ENCODE assay signal across 8 mouse cellular contexts in the genomic region with DNA sequence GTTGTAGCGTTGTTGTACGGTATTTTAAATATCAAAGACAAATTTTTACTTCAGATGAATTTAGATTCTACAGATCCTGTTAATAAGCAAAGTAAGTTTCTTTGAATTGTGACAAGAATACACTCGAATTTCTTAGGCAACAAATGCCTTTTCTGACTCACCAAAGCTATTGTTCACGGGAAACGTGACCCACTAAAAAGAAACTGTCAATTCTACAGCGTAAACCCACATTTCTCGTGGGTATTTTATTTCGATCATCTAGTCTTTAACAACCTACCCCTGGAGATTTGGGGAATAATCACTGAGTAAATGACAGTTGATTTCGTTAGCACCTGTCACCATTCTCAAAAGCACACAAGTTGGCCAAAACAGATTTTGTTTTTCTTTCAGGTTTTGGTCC. TPM values are rescaled to one million over a fixed set of nuclear protein-coding genes. Genes with fewer than 3 reads are reported as not detected.
DNase-seq lines count a peak whose midpoint lies in the region; ATAC-seq and TF ChIP-seq lines count a peak whose summit lies in the region.

No protein-coding gene starts in this region.

- no peak for DNase-seq in kidney, postnatal 4 days
- DNase-seq in hindbrain, embryonic 11.5 days (ENCODE audit: low spot score) = no peak
- DNase-seq in left cerebral cortex, postnatal 10 days (ENCODE audit: extremely low spot score in 1 of 2, low spot score in 2 of 2) = no peak
- DNase-seq in urinary bladder, postnatal 25 days (ENCODE audit: low spot score) = no peak
- no peak for DNase-seq in adrenal gland, adult 2 months

- no peak for ATAC-seq in kidney, embryonic 14.5 days (ENCODE audit: low FRiP score, low TSS enrichment)
- ATAC-seq in hindbrain, embryonic 11.5 days (ENCODE audit: low FRiP score) = no peak
- no peak for ATAC-seq in midbrain, embryonic 13.5 days

- H3K4me1 ChIP-seq in kidney, embryonic 14.5 days (ENCODE audit: control insufficient read depth, insufficient read depth, low read length) = 0 out of 2 replicates have a peak, but pooled peaks cover 17% of the 10 kb centered on the region
- no peaks in the 10 kb centered on the region for H3K4me1 ChIP-seq in bone marrow, adult 2 months (ENCODE audit: control insufficient read depth, insufficient read depth, low read length)
- H3K4me1 ChIP-seq in hindbrain, embryonic 11.5 days (replicated peaks; ENCODE audit: control insufficient read depth, insufficient read depth, low read length) = no peaks in the 10 kb centered on the region
- H3K4me1 ChIP-seq in midbrain, embryonic 13.5 days (replicated peaks) = peaks cover 44% of the 10 kb centered on the region

- no peak for TF ChIP-seq POLR2A in bone marrow, adult 2 months (IDR thresholded peaks at IDR 0.05; ENCODE audit: borderline replicate concordance, control insufficient read depth, low read depth, low read length)

- H3K4me2 ChIP-seq in kidney, embryonic 14.5 days (replicated peaks; ENCODE audit: low read depth, low read length) = peak overlapping the region; percentile 46
- H3K4me2 ChIP-seq in hindbrain, embryonic 11.5 days (replicated peaks; ENCODE audit: low read depth, low read length) = peak overlapping the region; percentile 49
- H3K4me2 ChIP-seq in midbrain, embryonic 13.5 days (replicated peaks) = peak overlapping the region; percentile 75

- H3K9ac ChIP-seq in kidney, embryonic 14.5 days (ENCODE audit: low read depth, low read length) = peak overlapping the region; percentile 100
- H3K9ac ChIP-seq in hindbrain, embryonic 11.5 days (ENCODE audit: low read depth, low read length) = peak overlapping the region; percentile 99
- peak overlapping the region; percentile 95 for H3K9ac ChIP-seq in midbrain, embryonic 13.5 days (replicated peaks)

- no peak for TF ChIP-seq CTCF in bone marrow, adult 2 months (IDR thresholded peaks at IDR 0.05; ENCODE audit: control insufficient read depth, insufficient read depth, low read length)

- H3K4me3 ChIP-seq in kidney, embryonic 14.5 days (ENCODE audit: low read length) = peak overlapping the region; percentile 91
- peak overlapping the region; percentile 83 for H3K4me3 ChIP-seq in bone marrow, adult 2 months (replicated peaks; ENCODE audit: control insufficient read depth, low read depth, low read length)
- H3K4me3 ChIP-seq in hindbrain, embryonic 11.5 days (ENCODE audit: low read depth, low read length) = peak overlapping the region; percentile 95
- peak overlapping the region; percentile 94 for H3K4me3 ChIP-seq in midbrain, embryonic 13.5 days (replicated peaks)

- H3K27ac ChIP-seq in kidney, embryonic 14.5 days (ENCODE audit: low read depth, low read length) = no peak overlapping the region
- H3K27ac ChIP-seq in bone marrow, adult 2 months (ENCODE audit: control insufficient read depth, insufficient read depth, low read depth, low read length, poor library complexity) = no peak overlapping the region; the same call in 1 of the 2 replicates
- peak overlapping the region; percentile 99 for H3K27ac ChIP-seq in hindbrain, embryonic 11.5 days (ENCODE audit: low read depth, low read length)
- H3K27ac ChIP-seq in midbrain, embryonic 13.5 days = peak overlapping the region; percentile 99

- H3K36me3 ChIP-seq in kidney, embryonic 14.5 days (ENCODE audit: control insufficient read depth, insufficient read depth, low read length) = no peaks in the 10 kb centered on the region
- H3K36me3 ChIP-seq in hindbrain, embryonic 11.5 days (ENCODE audit: control insufficient read depth, insufficient read depth, low read length) = no peaks in the 10 kb centered on the region
- no peaks in the 10 kb centered on the region for H3K36me3 ChIP-seq in midbrain, embryonic 13.5 days

- WGBS in kidney, embryonic 14.5 days = 8% methylated on average over 9 of the region's 9 CpGs
- under 1% methylated on average over 9 of the region's 9 CpGs for WGBS in bone marrow, adult 2 months
- WGBS in hindbrain, embryonic 11.5 days = 13% methylated on average over 9 of the region's 9 CpGs
- WGBS in midbrain, embryonic 13.5 days = 8% methylated on average over 9 of the region's 9 CpGs

- intact Hi-C loops in left cerebral cortex, postnatal 10 days (cut with DNase I) = no loop called here

- no peaks in the 10 kb centered on the region for H3K9me3 ChIP-seq in kidney, embryonic 14.5 days (ENCODE audit: control insufficient read depth, low read length)
- no peaks in the 10 kb centered on the region for H3K9me3 ChIP-seq in hindbrain, embryonic 11.5 days (ENCODE audit: control insufficient read depth, low read length)
- no peaks in the 10 kb centered on the region for H3K9me3 ChIP-seq in midbrain, embryonic 13.5 days

- no peaks in the 10 kb centered on the region for H3K27me3 ChIP-seq in kidney, embryonic 14.5 days (ENCODE audit: control insufficient read depth, insufficient read depth, low read length)
- H3K27me3 ChIP-seq in hindbrain, embryonic 11.5 days (ENCODE audit: control insufficient read depth, insufficient read depth, low read length) = no peaks in the 10 kb centered on the region
- H3K27me3 ChIP-seq in midbrain, embryonic 13.5 days = no peaks in the 10 kb centered on the region

RNA-seq across cellular contexts. Expression of gene Ezh2, which starts 1.6 kb away (rescaled TPM):
- 114 and 144 TPM in 2 replicates for polyA plus RNA-seq in kidney, embryonic 14.5 days (2014; fragmentation: Nextera tagmentation; extraction: Ambion mirVana)
- polyA plus RNA-seq in bone marrow, adult 2 months (2011; ENCODE audit: insufficient read depth, insufficient read length, low replicate concordance, missing spikeins) = 156 and 256 TPM in 2 replicates
- 177 and 195 TPM in 2 replicates for polyA plus RNA-seq in hindbrain, embryonic 11.5 days (2014; fragmentation: Nextera tagmentation; extraction: Ambion mirVana)
- polyA plus RNA-seq in midbrain, embryonic 13.5 days (2015; fragmentation: Nextera tagmentation; extraction: Ambion mirVana) = 150 and 153 TPM in 2 replicates
- total RNA-seq in left cerebral cortex, postnatal 10 days (2021) = 10 to 100 TPM; 18.8 to 19.7 TPM
- 10 to 100 TPM; 11.4 to 18.3 TPM for total RNA-seq in adrenal gland, adult 2 months (2021)
- polyA plus RNA-seq in adrenal gland, adult 2 months (2012; rRNA removed) = 0.95 and 1.6 TPM in 2 replicates

Comparison
In these comparisons a context has a peak if more than half of its experiments do, and no peak if none do; other contexts are left out.
1. H3K27ac ChIP-seq: peak in hindbrain, embryonic 11.5 days (single experiment) and midbrain, embryonic 13.5 days (single experiment); none in kidney, embryonic 14.5 days (single experiment) and bone marrow, adult 2 months (single experiment).
2. RNA of gene Ezh2, which starts 1.6 kb away (polyA plus RNA-seq): 156 to 256 TPM in bone marrow, adult 2 months, 177 to 195 TPM in hindbrain, embryonic 11.5 days, 150 to 153 TPM in midbrain, embryonic 13.5 days and 114 to 144 TPM in kidney, embryonic 14.5 days; 0.95 to 1.6 TPM in adrenal gland, adult 2 months; every median in the first group is over 10 times any median in the second.
3. Peak in every context shown above with its lines, with median percentiles within 50 percentile points of each other: H3K4me2 ChIP-seq, H3K4me3 ChIP-seq and H3K9ac ChIP-seq.